Mouse (Mus musculus) heart, adult 18-20 months (tissue): ENCODE measurements at regions not wholly inside any gene's neighbourhood (a gene's known extent, or its start where the extent isn't known, plus 50 kb on each side); places are given as distances from the start of the nearest gene placed in this dataset.
A peak's percentile ranks its signal among the peaks of the same experiment; 100 is the strongest.
"Not testable (repeated sequence)": the region's sequence is repeated elsewhere in the genome, so short reads cannot be mapped to it uniquely, and the experiment has no call there.

Source experiments
- DNase-seq, 2 experiments: peaks; one replicate each; pipeline ENCODE4 v3.0.0; 2021 to 2022; ENCODE audit warnings: mixed read lengths in 1 of 2

- DNase-seq: not testable (repeated sequence)
These were observed 305.8 kb upstream of the Asap2 start for GRCm38 (mm10) chr12:20684471-20684870.

- DNase-seq: peak in 1 of 2 experiments; percentile 1
These were observed 293.0 kb upstream of the Asap2 start for GRCm38 (mm10) chr12:20697276-20697675.
